Mouse (Mus musculus) embryonic facial prominence, embryonic 14.5 days (tissue): ENCODE results near the gene Mtmr4. TPM values are rescaled to one million over a fixed set of nuclear protein-coding genes. Genes with fewer than 3 reads are reported as not detected.

Experiments
- ATAC-seq: fragments of 200-750 bp; cut with Nextera tagmentation; 2 replicates; pipeline ENCODE4 v1.8.0; 2017; ENCODE audit warnings: low read depth, moderate number of reproducible peaks, moderate TSS enrichment
- DNase-seq: peaks from one replicate; pipeline ENCODE4 v3.0.0-alpha.2; 2015; ENCODE audit warnings: low spot score
- H3K27ac ChIP-seq: fragments of 300-500 bp; sonication (generic); replicated peaks from 2 replicates; pipeline ENCODE4 v1.5.1; 2014; ENCODE audit warnings: low read depth, mild to moderate bottlenecking, low read length, moderate library complexity
- H3K27me3 ChIP-seq: fragments of 300-500 bp; sonication (generic); replicated peaks from 2 replicates; pipeline ENCODE4 v1.6.1; 2014; ENCODE audit warnings: low read length; ENCODE audit not compliant: control insufficient read depth, insufficient read depth
- H3K36me3 ChIP-seq: fragments of 300-500 bp; sonication (generic); 2 replicates; pipeline ENCODE4 v1.6.1; 2014; ENCODE audit warnings: low read length, mixed read lengths; ENCODE audit not compliant: control insufficient read depth, insufficient read depth
- H3K4me1 ChIP-seq: fragments of 300-500 bp; sonication (generic); 2 replicates; pipeline ENCODE4 v1.6.1; 2014; ENCODE audit warnings: antibody characterized with exemption, low read length; ENCODE audit not compliant: control insufficient read depth, insufficient read depth
- H3K4me2 ChIP-seq: fragments of 300-500 bp; sonication (generic); 2 replicates; pipeline ENCODE4 v1.6.1; 2014; ENCODE audit warnings: low read depth, mild to moderate bottlenecking, low read length, moderate library complexity, mixed read lengths
- H3K4me3 ChIP-seq: fragments of 300-500 bp; sonication (generic); 2 replicates; pipeline ENCODE4 v1.5.1; 2014; ENCODE audit warnings: low read depth, mild to moderate bottlenecking, low read length
- H3K9ac ChIP-seq: fragments of 300-500 bp; sonication (generic); 2 replicates; pipeline ENCODE4 v1.6.1; 2014; ENCODE audit warnings: low read depth, mild to moderate bottlenecking, low read length, moderate library complexity, mixed read lengths
- H3K9me3 ChIP-seq: fragments of 300-500 bp; sonication (generic); 2 replicates; pipeline ENCODE4 v1.6.1; 2016; ENCODE audit warnings: low read length; ENCODE audit not compliant: control insufficient read depth
- WGBS: fragments of 180-500 bp; shearing (Covaris S2); extraction: QIAGEN DNeasy Blood & Tissue Kit; methylation state at CpG from one replicate; pipeline ENCODE4 v1.1.7; 2014; 5-methylcytosine and 5-hydroxymethylcytosine counted together
- polyA plus RNA-seq: library from polyadenylated mRNA; unstranded; fragments of >200 nt; fragmentation: Nextera tagmentation; extraction: Ambion mirVana; gene quantifications from 2 replicates; pipeline ENCODE4 v1.2.1, GENCODE M21; 2014

Mtmr4 gene
- polyA plus RNA-seq, 1 experiment from 2014 or later: 34.3 TPM

DNA sequence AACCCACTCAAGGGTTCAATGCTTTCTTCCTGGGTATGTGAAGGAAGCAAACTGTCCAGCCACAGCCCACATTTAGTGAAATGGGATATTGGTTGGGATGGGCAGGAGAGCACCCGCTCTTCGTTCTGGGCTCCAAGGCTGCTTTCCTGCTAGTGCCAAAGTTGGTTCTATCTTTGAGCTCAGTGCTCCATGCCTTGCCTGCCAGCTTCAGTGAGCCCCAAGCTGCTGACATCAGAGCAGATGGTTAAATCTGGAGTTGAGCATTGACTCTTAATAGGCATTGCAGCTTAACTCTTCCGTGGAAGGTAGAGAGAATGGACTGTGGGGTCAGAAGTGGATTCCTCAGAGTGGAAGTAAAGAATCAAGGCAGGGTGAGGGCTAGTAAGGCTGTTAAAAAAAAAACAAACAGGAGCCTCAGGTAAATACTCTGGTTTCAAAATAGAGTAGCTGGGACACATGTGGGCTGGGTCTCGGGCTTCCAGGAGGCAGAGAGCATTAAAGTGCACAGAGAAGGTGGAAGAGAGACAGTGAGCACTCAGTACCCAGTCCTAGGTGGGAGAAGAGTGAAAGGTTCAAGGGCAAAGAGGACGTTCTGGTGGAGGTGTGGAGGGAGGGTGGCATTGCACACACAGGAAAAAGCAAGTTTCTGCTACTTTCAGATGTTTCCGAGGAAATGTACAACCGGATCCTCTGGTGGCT, 23.6 kb upstream of the Mtmr4 start, which contains the start of gene Sept4:
Gene Sept4, plus strand, starts transcription at position 649 of the 699 bp plus-strand sequence.
- H3K27ac ChIP-seq: no peak within 1 kb of the TSS
- ATAC-seq (no peak), DNase-seq (no peak)
- H3K4me1 ChIP-seq: peaks cover 5% of the 10 kb centered on the region; the same call in 1 of the 2 replicates
- H3K9me3 ChIP-seq: no peaks in the 10 kb centered on the region
- H3K27me3 ChIP-seq: no peaks in the 10 kb centered on the region
- 81% methylated on average over 7 of the region's 7 CpGs for WGBS
- no peaks in the 10 kb centered on the region for H3K36me3 ChIP-seq
- H3K4me3 ChIP-seq: no peak within 1 kb of the TSS
- H3K9ac ChIP-seq: no peak within 1 kb of the TSS
- H3K4me2 ChIP-seq: no peak within 1 kb of the TSS

DNA sequence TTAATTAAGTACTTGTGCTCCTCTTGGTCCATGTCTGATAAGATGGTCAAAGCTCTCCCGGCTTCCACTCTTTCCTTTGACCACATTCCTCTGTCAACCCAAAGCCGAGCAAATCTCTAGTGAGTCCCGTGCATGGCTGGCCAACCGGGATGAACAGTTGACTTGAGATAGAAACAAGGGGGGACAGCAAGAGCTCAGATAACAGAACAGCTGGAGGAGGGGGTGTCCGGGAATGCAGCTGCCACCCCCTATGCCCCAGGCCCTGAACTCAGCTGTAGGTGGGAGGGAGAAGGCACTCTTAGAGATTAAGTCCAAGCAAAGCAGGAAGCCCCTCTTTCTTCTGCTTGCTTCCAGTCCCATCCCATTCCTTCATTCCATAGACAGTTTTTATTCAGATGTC, 21.2 kb upstream of the Mtmr4 start:
- H3K4me2 ChIP-seq: no peak overlapping the region
- H3K9ac ChIP-seq: no peak overlapping the region
- DNase-seq: no peak
- peaks cover 9% of the 10 kb centered on the region for H3K4me1 ChIP-seq
- peak; percentile 38; the same call in 1 of the 2 replicates for ATAC-seq
- H3K4me3 ChIP-seq: no peak overlapping the region
- no peaks in the 10 kb centered on the region for H3K36me3 ChIP-seq
- no peaks in the 10 kb centered on the region for H3K27me3 ChIP-seq
- peak overlapping the region; percentile 28; the same call in 1 of the 2 replicates for H3K27ac ChIP-seq
- H3K9me3 ChIP-seq: no peaks in the 10 kb centered on the region
- 42% methylated on average over 5 of the region's 5 CpGs for WGBS

DNA sequence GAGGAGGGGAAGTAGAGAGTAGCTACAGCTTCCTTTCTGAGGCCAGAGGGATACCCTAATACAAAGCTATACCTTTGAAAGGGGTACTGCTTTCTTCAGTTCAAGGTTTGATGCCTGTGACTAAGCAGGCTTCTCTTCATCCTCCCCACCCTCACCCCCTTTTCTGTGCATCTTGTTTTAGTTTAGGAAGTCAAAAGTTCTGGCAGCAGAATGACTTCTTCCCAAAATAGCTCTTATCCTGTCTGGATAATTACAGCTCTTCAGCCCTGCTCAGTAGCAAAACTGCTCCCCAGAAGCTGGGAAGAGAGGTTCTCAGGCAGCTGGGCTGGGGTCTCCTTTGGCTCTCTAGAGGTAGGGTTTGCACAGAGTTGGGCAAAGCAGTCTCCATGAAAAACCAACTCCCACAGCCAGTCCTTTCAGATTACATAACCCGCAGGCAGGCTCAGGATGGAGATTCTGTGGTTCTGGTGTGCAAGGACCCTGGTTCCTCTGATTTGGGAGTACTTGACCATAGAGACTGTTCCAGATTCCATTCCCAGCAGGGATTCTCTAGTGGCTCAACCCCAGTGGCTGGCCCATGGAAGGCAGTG, 20.5 kb upstream of the Mtmr4 start:
- DNase-seq: peak; percentile 47

DNA sequence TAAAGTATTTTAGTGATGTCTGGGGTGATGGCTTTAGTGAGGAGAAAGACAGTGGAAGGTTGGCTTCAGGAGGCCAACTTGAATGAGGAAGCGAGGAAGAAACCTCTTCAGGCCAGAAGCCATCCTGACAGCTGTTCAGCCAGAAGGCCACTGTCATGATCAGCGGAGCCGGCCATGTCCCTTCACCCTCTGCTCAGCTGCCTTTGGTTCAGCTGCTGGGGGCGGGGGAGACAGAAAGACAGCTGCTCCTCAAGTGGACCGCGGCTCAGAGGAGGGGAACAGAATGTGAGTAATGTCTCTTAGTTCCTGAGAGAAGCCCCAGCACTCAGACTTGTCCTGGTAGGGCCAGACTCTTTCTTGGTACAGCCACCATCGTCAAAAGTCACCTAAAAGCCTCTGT, 18.2 kb upstream of the Mtmr4 start:
- Histone ChIP-seq H3K4me1 (peaks cover 19% of the 10 kb centered on the region), H3K27me3 (no peaks in the 10 kb centered on the region), H3K9me3 (no peaks in the 10 kb centered on the region), H3K27ac (no peak overlapping the region), H3K9ac (no peak overlapping the region), H3K4me2 (no peak overlapping the region), H3K4me3 (no peak overlapping the region), H3K36me3 (no peaks in the 10 kb centered on the region)
- ATAC-seq (peak; percentile 45; the same call in 1 of the 2 replicates), DNase-seq (peak; percentile 64)
- WGBS: 69% methylated on average over 7 of the region's 7 CpGs

More for the DNA sequence above, 20.5 kb upstream of the Mtmr4 start:
- no peaks in the 10 kb centered on the region for H3K9me3 ChIP-seq
- no peak for ATAC-seq
- H3K36me3 ChIP-seq: no peaks in the 10 kb centered on the region
- no peak overlapping the region for H3K4me3 ChIP-seq
- WGBS: 86% methylated on average over 1 of the region's 1 CpGs
- H3K4me2 ChIP-seq: no peak overlapping the region
- H3K27ac ChIP-seq: peak overlapping the region; percentile 28; the same call in 1 of the 2 replicates
- H3K4me1 ChIP-seq: peaks cover 9% of the 10 kb centered on the region
- H3K27me3 ChIP-seq: no peaks in the 10 kb centered on the region
- H3K9ac ChIP-seq: no peak overlapping the region

DNA sequence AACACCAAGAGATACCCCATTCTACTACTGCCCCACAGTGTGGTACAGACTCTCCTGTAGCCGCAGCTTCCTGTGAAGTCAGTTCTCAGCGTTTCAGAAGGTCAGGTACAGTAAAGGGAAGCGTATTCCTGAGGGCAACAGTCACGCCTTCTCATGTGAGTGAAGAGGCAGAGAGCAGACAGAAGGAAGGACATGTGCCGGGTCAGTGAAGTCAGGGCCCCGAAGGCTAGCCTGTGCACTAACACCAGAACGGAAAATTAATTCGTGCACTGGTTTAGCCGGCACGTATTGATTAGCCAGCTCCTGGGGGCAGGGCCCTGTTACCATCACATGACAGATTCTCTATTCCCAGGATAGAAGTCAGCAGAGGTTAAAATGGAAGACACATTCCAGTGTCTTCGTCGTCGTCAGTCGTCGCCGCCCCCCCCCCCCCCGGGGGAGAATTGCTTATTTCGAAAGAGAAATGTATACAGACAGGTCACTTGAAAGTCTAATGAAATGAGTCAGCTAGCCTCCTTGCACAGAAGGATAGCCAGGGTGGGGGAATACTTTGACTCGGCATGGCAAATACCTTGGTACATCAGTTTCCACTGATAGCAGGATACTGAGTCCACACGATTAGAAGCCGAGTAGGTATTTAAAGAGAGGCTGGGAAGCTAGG, 17.3 kb upstream of the Mtmr4 start:
- H3K9me3 ChIP-seq: no peaks in the 10 kb centered on the region
- no peaks in the 10 kb centered on the region for H3K36me3 ChIP-seq
- no peak overlapping the region for H3K4me3 ChIP-seq
- no peak overlapping the region for H3K9ac ChIP-seq
- no peak overlapping the region for H3K4me2 ChIP-seq
- no peak for DNase-seq
- WGBS: 60% methylated on average over 21 of the region's 21 CpGs
- H3K27me3 ChIP-seq: no peaks in the 10 kb centered on the region
- peak overlapping the region; percentile 39; the same call in 1 of the 2 replicates for H3K27ac ChIP-seq
- no peak for ATAC-seq
- peaks cover 19% of the 10 kb centered on the region for H3K4me1 ChIP-seq

DNA sequence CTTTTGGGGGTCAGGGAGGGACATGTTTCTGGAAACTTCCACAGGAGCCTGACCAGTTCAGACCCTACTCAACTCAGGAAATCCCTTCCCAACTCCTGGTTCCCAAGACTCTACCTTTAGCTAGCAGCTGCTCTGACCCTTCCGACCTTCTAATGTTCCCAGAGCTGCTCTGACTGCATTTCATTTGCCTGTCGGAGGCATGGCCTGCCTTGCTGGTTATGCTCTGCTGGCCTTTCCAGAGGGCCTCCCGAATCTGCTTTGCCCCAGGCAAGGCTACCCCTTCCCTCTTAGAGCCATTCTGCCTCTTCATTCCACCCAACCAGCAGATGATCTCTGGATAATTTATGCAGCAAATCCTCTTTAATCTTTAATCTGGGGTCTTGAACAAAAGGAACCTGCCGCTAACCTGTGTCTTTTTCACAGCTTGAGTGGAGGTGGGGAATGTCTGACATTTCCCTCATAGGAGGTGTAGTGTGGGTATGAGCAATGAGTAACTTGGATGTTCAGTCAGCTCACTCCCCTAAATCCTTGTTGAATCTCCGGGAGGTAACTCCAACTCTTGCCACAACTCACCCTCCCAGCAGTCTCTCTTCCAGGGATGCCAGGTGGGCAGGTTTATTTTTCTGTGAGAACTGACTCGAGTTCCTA, 14.2 kb upstream of the Mtmr4 start:
- Histone ChIP-seq H3K4me3 (peak overlapping the region; percentile 47), H3K36me3 (no peaks in the 10 kb centered on the region), H3K27me3 (no peaks in the 10 kb centered on the region), H3K4me1 (peaks cover 14% of the 10 kb centered on the region), H3K9ac (peak overlapping the region; percentile 65), H3K9me3 (no peaks in the 10 kb centered on the region), H3K27ac (no peak overlapping the region), H3K4me2 (peak overlapping the region; percentile 85)
- DNase-seq (no peak), ATAC-seq (no peak)
- WGBS: 24% methylated on average over 6 of the region's 6 CpGs

DNA sequence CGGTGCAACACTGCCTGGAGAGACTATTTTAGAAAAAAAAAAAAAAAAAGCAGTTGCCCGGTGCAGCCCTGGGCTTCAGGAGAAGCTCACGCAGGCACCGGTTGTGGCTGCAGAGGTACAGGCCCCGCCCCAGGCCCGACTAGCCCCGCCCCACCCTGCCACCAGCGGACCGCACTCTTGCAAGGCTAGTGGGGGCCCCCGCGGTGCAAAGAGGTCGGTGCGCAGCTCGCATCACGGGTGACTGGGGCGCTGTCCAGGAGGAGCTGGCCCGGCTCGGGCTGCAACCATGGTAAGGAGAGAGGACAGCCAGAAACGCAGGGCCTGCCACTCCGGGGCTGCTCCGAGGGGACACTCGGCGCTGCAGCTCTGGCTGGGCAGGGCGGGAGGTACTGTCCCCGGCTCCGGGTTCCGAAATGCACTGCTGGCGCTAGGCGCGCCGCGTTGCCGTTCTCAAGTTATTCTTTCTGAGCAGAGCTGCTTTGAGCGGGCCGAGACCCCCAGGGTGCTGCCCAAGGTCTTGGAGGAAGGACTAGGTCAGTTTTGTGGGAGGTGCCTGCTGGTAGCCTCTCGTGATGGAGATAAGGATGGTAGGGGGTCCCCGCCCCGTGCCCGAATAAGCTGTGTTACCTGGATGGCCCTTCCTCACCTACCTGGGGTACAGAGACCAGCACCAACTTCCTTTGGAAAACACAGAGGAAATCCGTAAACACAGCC, 13.6 kb upstream of the Mtmr4 start:
- Histone ChIP-seq H3K36me3 (no peaks in the 10 kb centered on the region), H3K27ac (no peak overlapping the region; the same call in 1 of the 2 replicates), H3K4me2 (peak overlapping the region; percentile 85), H3K9me3 (no peaks in the 10 kb centered on the region), H3K4me1 (peaks cover 14% of the 10 kb centered on the region), H3K4me3 (peak overlapping the region; percentile 47), H3K27me3 (no peaks in the 10 kb centered on the region), H3K9ac (peak overlapping the region; percentile 65)
- peak; percentile 79 for ATAC-seq
- WGBS: under 1% methylated on average over 30 of the region's 40 CpGs
- DNase-seq: peak; percentile 65
